Mouse (Mus musculus) embryo, embryonic 10 days (tissue): ENCODE measurements at regions not wholly inside any gene's neighbourhood (a gene's known extent, or its start where the extent isn't known, plus 50 kb on each side); places are given as distances from the start of the nearest gene placed in this dataset.

ENCODE experiments used
- DNase-seq: peaks from one replicate; pipeline ENCODE4 v3.0.0-alpha.2; 2015; ENCODE audit warnings: low spot score

DNA sequence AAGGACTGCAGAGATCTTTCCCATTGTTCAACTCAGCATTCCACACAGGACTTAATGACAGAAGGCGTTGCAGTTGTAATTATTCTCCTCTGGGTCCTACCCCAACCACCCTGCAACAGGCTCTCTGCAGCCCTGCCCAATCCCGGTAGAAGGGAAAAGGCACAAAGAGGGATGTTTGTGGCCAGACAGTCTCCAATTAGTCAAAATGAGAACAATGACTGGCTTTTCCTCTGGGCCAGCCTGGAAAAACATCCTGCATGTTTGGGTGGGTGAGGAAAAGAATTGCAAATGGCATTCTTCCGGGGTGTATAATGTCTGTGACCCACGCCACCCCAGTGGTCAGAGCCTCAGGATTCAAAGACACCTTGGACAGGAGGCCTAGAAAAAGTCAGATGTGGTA, 168.8 kb upstream of the Spag17 start:
- no peak for DNase-seq

DNA sequence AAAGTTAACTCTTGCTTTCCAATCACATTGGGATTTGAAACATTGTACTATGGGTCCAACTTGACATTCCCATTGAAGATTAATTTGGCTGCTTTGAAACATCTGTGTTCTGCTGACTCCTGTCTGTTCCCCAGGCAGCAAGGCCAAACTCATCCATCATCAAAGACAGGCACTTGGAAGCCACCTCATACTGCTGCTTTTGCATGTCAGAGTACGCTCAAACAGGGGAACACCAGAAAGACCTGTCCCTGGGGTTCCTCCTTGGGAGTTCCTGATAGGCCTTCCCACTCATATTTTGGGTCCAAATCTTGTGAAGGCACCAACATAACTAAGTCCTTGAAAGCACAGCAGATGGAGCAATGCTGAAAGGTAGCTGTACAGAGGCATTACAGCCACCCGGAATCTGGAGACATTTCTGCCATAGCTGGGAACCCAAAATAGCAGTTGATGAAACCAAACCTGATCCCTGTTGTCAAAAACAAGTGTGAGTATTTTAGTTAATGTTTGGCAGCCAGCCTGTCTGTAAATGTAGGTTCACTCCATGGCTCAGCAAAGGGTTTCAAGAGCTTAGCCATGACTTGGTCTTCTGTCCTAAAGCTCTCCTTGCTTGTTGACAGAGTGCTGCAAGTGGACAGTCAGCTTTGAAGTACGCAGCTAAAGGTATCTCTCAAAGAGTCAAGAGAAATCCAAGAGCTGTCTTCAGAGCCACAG, 147.0 kb upstream of the Spag17 start:
- no peak for DNase-seq

DNA sequence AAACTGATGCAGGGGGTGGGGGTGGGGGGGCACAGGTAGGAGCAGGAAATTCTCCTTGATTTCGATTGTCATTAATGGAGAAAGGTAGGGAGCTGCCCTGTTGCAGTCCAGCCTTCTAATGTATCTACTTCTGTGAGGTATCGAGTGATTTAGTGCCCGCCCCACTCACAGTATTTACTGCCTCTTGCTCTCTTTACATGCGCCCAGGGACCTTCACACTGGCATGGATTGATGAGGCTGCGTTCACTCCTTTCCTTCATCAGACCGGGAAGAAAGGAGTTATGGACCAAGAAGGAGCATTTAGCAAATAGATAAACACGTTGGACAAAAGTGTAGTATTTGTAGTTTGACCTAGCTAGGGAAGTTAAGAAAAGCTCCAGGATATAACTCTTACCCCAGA, 145.6 kb upstream of the Spag17 start:
- peak; percentile 19 for DNase-seq

DNA sequence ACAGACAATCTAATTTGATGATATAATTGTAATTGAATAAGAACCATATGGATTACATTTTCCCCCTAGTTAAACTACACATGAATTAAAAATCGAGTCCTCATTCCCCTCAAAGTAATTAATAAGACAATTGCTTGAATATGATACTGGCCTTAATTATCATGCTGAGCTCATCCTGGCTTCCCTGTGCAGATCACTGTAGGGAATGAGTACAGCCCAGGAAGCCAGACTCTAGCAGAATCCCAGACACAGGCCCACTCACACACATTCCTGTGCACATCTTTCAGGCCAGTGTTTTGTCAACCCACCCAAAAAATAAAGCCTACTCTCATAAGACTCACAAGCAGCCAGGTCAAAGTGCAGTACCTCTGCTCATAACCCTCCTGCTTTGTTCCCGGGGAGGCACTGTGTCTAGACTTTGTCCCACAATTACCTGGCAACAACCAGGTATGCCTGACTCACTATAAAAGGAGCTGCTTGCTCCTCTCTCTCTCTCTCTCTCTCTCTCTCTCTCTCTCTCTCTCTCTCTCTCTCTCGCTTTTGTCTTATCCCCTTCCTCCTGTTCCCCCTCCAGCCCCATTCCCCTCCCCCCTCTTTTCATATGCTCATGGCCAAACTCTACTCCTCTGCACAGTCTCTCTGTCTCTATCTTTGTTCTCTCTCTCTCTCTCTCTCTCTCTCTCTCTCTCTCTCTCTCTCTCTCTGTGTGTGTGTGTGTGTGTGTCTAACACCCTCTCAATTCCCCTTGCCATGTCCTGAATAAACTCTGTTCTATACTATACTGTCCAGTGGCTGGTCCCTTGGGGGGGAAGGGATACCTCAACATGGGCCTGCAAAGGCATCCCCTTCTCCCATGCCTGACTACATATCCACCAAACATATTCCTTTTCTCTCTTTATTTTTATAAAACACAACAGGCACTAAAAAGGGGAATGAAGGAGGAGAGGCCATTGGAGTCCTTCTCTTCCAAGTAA, 143.7 kb upstream of the Spag17 start:
- DNase-seq = no peak

DNA sequence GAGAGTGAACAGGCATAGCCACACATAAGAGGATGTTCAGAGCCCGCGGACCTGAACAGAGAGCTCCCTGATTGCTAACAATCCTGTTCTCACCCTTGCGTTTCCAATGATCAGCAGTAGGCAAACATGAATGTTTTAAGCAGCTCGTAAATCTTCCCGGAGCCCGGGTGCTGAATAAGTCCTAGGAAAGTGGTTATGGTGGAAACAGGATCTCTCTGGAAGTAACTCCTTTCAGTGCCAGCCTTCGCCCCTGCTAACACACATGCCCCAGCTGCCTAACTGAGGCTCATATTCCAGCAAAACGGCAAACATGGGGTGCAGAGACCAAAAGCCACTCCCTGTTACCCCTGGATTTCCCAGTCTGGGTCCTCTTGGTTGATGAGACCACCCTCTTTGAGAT, 135.5 kb upstream of the Spag17 start:
- no peak for DNase-seq

DNA sequence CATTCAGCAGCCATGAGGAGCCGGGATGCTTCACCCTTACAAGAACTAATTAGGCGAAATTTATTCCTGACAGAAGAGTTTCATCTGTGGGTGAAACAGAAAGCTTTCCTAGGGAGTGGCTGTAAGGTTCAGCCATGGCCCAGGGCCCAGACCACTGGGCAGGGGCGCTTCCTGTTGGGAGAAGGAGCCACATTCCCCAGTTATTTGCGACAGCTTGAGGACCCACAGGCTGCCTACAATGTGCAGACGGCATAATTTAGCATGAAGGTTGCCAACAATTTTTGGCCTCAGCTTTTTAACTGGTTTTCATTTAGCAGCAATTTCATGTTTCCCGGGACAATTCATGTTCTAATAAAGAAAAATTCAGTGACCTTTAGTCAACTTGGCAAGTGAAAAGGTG, 106.7 kb upstream of the Spag17 start:
- DNase-seq = no peak

DNA sequence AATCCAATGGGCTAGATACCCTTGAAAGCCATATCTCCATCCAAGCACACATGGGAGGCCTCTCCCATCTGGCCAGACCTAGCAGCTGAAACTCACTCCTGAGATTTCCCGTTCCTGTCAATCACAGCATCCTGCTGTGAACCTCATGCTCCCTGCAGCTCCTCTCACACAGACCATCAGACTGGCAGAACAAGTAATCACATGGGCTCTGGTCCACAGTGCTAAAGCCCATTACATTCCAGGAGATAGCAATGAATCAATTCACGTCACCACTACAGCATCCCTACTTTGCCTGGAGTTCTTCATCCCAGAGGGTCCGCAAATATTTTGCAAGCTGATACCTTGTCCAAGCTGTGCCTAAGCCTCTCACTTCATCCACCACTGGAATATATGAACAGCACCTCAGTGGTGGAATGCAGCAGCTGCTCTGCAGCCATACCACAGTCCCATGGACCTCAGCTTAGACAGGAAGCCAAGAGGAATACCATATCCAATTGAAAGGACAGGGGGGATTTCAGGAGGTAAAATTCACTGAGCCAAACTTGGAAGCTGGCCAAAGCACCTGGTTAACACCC, 99.2 kb upstream of the Spag17 start:
- no peak for DNase-seq

DNA sequence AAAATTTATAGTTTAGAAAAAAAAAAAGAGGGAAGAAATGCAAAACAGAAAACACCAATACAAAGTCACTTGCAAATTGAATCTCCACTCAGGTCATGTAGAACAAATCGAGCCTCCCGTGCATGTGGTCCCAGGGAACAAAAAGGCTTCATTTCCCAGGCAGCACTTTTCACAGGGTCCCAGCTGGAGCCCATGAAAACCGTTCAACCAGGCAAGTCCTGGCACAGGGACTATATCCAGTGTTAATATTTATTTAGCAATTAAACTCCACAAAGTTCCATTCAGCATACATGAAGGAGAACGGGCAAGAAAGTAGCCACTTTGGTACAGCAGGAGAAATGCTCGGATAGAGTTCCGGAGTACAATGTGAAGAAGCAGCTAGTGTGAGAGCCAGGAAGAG, 93.9 kb upstream of the Spag17 start:
- no peak for DNase-seq

DNA sequence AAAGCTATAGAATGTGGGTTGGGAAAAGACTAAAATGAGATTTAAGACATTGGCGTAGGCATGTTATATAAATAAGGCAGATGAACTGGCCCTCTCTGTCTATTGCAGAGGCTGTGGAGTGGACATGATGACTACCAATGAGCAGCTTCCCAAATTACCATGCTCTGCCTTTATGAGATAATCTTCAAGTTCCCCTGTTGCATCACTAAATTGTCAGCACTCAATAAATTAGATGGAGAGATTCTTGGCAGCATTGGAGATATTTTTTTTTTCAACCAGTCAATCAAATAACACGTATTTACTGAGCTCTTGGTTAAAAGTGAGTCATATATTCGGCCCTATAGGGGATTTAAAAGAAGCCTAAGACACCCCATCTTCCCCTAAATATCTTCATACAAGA, 91.6 kb upstream of the Spag17 start:
- DNase-seq = no peak

DNA sequence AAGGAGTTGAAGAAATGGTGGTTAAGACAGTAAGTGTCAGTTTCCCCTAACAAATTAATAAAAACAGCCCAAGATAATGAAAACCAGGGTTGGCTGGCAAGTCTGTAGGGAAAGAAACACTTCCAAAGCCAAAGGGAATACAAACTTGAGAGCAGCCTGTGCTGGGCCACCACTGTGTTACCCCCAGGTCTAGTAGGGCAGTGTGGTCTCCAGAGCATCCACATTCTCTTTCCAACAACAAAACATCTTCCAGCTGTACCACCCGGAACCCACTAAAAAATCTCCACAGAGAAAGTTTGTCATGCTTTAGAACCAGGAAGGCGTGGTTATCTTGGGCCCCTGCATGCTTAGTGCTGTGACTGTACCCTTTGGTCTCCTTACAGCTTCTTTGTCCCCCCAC, 89.4 kb upstream of the Spag17 start:
- no peak for DNase-seq

DNA sequence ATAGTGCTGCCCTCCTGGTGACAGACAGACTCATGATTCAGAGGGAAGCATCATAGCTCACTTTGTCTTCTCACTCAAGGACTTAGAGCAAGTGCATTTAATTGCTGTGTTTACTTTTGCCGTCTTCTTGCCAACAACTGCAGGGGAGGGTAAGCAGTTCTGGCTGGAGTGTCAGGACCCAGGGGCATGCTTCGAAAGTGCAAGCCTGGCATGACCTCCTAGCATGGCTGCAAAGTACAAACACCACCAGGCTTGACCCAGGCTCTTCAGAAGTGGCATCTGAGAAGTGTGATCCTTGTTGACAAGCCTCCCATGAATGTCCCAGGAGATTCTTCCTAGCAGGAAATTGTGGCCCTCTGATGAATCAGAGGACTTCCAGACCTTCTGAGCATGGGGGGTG, 87.4 kb upstream of the Spag17 start:
- no peak for DNase-seq

DNA sequence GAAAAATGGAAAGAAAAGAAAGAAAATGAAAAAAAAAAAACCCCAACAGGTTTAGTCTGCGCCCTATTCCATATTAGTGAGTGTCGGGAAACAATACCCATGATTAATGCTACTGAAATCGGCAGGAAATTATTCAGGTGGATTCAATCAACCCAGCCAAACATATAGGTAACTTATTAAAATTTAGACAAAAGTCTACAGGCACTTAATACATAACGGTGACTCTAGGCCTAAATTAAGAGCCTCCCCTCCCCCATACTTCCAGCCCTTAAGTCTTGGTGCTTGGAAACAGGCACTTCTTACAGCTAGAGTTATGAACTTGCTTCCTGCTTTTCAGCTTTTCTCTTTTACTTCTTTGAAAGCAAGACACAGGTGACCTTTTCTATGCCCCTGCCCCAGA, 74.7 kb upstream of the Spag17 start:
- DNase-seq = no peak

DNA sequence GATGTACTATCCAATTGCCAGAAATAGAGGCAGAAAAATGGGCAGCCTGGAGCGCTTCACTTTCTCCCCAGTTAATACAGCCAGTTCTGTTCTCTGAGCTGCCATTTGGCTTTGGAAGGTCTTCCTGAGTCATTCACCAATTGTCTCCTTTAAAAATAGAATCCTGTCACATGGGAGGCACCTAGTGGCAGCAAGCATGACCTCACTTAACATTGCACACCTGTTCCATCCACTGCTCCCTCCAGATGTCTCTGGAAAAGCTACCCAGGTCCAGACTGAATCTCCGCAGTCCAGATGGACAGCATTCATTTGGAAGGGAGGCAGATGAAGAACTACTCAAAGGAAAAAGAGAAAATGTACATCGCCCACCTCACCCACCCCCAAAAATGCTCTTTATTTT, 73.9 kb upstream of the Spag17 start:
- DNase-seq = no peak

DNA sequence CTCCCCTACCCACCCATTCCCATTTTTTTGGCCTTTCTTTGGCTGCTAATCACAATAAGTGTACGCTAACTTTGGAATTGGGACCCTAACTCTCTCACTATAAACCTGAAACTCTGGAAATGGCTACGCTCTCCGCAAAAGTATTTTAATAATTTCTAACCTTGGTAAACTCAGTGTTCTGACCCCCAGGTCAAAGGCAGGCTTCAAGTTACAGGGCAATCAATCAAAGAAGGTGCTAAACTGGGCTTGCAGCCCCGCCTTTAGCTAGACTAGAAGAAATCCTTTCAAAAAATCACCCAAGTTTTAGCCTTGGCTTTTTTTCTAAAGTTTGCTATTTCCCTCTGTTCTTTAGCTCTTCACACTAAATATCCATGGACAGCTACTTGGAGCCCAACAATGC, 72.4 kb upstream of the Spag17 start:
- peak; percentile 67 for DNase-seq

DNA sequence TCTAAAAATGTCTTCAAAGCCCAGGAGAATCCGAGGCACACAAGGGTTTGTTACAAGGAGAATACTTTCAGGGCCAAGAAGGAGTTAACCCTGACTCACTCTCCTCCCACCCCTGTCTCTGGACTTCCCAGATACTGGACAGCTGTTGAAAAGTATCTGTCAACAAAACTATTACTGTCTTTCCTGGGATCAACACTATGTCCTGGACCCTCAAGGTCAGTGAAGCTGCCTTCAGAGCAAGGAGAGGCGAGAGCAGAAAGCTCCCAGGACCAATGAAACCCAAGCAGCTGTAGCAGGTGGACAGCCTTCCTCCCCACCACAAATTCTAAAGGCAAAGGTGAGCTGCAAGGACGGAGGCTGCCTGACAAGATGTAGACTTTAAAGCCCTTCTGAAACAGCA, 70.1 kb upstream of the Spag17 start:
- DNase-seq = no peak

DNA sequence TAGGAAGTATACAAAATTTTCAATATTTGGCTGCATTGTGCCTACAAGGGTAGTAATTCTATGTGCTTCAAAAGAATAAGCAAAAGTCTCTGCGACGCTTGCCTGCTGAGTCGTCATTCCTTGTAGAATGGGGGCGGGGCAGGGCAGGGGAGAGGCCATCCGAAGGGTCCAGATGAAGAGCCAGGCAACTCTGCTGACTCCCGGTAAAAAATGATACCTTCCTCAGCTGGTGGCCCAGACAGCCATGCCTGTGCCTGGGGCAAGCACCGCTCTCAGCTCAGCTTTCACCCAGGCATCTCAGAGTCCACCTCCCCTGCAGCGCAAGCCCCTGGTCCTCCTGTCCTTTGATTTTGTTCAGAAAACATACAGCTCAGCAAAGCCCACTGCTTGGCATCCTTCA, 67.2 kb upstream of the Spag17 start:
- peak; percentile 41 for DNase-seq

DNA sequence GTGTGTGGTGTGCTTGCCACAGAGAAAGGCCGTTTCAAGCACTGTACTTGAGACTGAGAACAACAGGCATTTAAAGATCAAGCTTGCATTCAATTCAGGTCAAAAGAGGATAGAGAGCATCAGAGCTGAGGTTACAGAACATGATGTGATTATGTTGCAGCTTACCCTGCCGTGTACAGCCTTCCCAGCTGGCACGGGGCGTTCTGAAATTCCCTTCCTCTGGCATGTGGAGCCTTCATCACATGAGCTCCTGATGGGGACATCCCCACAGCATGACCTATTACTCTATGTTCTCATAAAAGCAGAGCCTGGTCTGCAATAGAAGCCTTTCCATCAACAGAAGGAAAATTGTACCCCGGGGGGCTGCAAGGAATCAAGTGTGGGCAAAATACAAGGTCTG, 62.5 kb upstream of the Spag17 start:
- DNase-seq = no peak

DNA sequence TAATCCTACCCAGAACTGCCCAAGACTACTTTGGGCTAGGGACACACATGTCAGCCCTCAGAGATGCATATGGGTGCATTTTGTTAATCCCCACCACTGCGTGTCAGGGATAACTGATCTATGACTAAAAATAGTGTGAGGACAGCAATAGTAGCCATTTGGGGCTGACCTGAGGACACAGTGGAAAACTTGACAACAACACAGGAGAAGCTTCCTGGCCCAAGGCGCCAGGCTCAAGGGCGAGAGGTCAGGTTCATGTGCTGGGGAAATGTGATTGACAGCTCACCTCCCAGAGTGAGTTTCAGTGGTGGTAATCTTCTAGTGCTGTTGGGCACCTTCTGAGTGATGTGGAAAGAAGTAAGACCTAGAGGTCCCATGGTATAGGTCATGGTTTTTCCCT, 62.0 kb upstream of the Spag17 start:
- DNase-seq = no peak
